Mouse (Mus musculus) kidney, adult 2 months (tissue): ENCODE data around the gene Cdc42bpg.

Experiments
- CTCF ChIP-seq: fragments of 200-500 bp; conservative IDR thresholded peaks from 2 replicates; pipeline ENCODE4 v1.5.1; 2011; ENCODE audit warnings: low read depth, mild to moderate bottlenecking, control low read depth, low read length, moderate library complexity, mixed read lengths; ENCODE audit not compliant: insufficient read depth, insufficient read length
- POLR2A ChIP-seq: fragments of 200-500 bp; IDR thresholded peaks from one replicate; pipeline ENCODE4 v1.6.1; 2011; ENCODE audit warnings: low read depth, low read length, control low read depth

DNA sequence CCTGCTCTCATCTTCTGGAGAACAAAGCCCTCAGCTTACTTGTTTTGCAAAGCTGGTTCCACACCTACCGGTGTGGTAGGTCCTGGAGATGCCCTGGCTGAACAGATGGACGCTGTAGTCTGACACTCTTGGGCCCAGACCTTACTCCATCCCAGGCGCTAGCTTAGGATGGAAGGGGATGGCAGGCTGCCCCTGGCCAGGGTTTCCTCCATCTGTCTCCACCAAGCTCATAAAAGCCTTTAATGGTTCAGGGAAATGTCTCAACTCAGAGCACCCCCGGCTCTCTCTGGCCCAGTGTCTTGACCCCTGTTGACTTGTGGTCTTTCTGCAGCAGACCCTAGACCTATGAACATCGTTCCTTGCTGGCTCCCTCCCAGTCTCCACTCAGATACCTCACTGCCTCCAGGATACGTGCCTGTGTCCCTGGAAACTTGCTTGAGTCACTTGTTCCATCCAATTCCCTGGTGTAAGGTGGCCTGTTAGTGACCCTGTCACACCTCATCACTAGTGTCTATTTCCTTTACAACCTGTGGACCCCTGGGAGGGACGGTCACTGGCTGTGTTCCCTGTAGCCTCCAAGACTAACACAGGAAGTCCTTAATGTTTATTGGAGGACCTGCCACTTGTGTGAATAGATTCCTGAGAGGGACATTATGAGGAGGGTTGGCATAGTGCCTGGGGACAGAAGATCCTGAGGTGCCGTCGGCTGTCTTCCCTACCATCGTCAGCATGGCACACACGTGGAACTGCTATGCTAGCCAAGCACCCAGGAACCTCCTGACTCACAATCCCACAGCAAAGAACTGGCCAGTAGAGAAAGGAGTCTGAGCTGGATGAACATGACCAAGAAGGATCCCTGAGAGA is 38.7 kb upstream of the Cdc42bpg start:
- TF ChIP-seq CTCF (0 out of 2 replicates have a peak, but pooled peaks have one; percentile 1), POLR2A (no peak)
